Mouse (Mus musculus): ENCODE data around the gene Slc52a3. TPM values are rescaled to one million over a fixed set of nuclear protein-coding genes. Genes with fewer than 3 reads are reported as not detected.
"Not testable (repeated sequence)": the region's sequence is repeated elsewhere in the genome, so short reads cannot be mapped to it uniquely, and the experiment has no call there.

Gene Slc52a3
- polyA plus RNA-seq, 1 experiment = not detected

DNA sequence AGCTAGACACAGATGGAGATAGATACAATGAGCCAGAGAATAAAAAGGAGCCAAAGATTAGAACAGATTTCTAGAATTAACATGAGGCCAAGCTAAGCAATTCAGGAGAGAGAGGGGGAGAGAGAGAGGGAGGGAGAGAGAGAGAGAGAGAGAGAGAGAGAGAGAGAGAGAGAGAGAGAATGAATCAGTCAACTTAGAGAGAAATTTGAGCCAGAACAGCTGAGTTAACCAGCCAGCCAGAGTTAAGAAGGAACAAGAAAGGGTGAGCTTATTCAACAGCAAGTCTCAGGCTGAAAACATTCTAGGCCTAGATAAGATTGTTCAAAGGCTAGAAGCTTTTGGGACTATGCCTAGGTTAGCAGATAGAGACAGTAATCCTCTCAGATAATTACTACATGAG is 13.8 kb upstream of the Slc52a3 start:
- Histone ChIP-seq H3K4me1 (ENCODE audit: control insufficient read depth, insufficient read depth, insufficient read length, low read length) (peaks cover 18% of the 10 kb centered on the region), H3K27ac (replicated peaks; ENCODE audit: low read depth, low read length) (no peak overlapping the region), H3K4me3 (ENCODE audit: insufficient read depth, low read depth, low read length) (no peak overlapping the region)

DNA sequence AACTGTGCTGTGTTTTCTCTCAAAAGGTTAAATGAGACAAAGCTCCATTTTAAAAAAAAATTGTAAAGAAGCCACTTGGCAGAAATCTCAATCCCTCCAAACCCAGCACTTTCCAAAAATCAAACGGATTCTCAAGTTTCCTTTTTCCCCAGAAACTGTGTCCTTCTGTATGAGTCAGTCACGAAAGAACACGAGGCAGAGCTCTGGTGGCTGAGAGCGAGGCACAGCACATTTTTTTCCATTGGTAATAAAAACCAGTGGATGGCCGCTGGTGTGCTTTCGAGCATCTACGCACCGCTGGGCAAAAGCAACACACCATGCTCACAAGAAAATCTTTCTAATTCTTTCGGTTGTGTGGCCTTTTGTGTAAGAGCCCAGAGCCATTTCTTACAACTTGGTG is 12.3 kb upstream of the Slc52a3 start:
- Histone ChIP-seq H3K27ac (replicated peaks; ENCODE audit: low read depth, low read length) (no peak overlapping the region), H3K4me1 (ENCODE audit: control insufficient read depth, insufficient read depth, insufficient read length, low read length) (peaks cover 6% of the 10 kb centered on the region)

DNA sequence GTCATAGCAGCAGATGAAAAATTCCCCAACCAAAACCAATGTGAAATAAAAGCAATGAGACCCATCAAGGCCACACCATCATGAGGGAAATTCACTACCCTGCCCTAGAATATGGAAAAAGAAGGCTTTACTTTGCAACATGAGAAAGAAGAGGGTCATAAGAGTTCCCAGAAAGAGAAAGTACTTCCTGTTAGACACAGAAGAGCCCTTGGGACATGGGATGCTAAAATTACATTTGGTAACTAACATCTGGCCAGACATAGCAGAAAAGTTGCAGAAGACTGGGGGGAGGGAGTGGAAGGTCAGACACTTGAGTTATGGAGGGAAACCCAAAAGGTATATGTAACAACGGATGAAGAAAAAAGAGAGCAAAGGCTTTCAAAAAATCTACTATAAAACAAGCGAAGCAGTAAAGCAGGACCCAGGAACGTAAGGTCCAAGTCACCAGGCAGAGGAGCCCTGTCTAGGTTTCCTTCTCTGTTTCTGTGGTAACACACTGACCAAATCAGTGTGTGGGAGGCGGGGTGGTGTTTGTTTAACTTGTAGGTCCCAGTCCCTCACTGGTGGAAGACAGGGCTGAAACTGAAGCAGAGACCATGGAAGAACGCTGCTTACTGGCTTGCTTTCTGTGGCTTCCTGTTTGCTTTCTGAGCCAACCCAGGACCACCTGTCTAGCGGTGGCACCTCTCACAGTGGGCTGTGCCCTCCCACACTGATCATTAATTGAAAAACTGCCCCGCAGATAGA is 10.7 kb upstream of the Slc52a3 start:
- no peak overlapping the region for H3K27ac ChIP-seq (replicated peaks; ENCODE audit: low read depth, low read length)
- no peak overlapping the region for H3K4me3 ChIP-seq (ENCODE audit: insufficient read depth, low read depth, low read length)

More for the DNA sequence above, 12.3 kb upstream of the Slc52a3 start:
- H3K4me3 ChIP-seq (ENCODE audit: insufficient read depth, low read depth, low read length) = no peak overlapping the region

DNA sequence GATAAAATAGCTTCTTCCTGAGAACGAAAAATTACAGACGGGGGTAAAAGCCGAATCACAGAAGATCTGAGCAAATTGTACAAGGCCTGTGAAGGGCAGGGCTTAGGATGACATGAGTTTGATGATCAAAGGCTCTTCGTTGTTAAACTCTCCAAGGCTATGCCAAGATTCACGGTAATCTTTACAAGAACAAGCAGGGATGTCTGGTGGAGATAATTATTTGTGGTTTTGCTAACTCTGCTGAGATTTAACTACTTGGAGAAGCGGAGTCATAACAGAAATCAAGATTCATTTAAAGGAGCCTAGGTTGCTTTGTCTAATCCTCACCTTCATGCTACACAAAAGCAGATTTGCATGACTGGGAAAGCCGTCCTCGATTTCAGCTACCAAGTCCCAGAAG is 9.4 kb upstream of the Slc52a3 start:
- Histone ChIP-seq H3K4me1 (ENCODE audit: control insufficient read depth, insufficient read depth, insufficient read length, low read length) (no peaks in the 10 kb centered on the region), H3K27ac (replicated peaks; ENCODE audit: low read depth, low read length) (no peak overlapping the region), H3K4me3 (ENCODE audit: insufficient read depth, low read depth, low read length) (no peak overlapping the region)

More for the DNA sequence above, 10.7 kb upstream of the Slc52a3 start:
- H3K4me1 ChIP-seq (ENCODE audit: control insufficient read depth, insufficient read depth, insufficient read length, low read length) = no peaks in the 10 kb centered on the region

DNA sequence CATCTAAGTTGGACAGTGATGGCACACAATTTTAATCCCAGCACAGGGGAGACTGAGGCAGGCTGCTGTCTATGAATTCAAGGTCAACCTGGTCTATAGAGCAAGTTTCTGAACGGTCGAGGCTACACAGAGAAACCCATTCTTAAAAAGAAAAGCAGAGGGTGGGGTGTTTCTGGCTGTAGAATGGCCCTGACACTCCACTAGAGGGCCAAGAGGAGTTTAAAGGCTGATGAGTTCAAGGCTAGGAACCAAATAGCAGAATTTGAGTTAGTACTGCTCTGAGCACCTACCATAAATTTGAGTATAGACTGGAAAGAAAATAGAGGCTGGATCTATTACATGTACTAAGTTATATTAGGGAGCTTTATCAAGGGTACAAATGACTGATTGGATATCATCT is 7.3 kb upstream of the Slc52a3 start:
- Histone ChIP-seq H3K27ac (replicated peaks; ENCODE audit: low read depth, low read length) (no peak overlapping the region), H3K4me3 (ENCODE audit: insufficient read depth, low read depth, low read length) (no peak overlapping the region), H3K4me1 (ENCODE audit: control insufficient read depth, insufficient read depth, insufficient read length, low read length) (no peaks in the 10 kb centered on the region)

DNA sequence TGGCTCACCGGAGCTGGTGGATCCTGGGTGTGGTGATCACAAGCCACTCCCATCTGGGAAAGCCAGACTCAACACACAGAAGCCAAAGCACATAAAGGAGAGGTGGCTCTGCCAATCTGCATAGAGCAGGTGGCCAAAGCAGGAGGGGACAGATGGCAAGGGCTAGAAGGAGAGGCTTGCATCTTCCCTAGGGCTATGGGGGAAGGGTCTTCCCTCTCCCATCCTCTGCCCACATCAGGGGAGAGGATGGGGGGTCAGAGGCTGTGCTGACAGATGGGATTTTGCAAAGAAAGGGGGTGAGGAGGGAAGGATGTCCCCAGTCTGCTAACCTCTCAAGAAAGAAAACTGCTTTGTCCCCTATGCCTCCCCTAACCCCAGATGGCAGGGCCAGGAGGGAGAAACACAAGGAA is 5.3 kb upstream of the Slc52a3 start:
- no peak overlapping the region for H3K27ac ChIP-seq (replicated peaks; ENCODE audit: low read depth, low read length)
- no peaks in the 10 kb centered on the region for H3K4me1 ChIP-seq (ENCODE audit: control insufficient read depth, insufficient read depth, insufficient read length, low read length)

DNA sequence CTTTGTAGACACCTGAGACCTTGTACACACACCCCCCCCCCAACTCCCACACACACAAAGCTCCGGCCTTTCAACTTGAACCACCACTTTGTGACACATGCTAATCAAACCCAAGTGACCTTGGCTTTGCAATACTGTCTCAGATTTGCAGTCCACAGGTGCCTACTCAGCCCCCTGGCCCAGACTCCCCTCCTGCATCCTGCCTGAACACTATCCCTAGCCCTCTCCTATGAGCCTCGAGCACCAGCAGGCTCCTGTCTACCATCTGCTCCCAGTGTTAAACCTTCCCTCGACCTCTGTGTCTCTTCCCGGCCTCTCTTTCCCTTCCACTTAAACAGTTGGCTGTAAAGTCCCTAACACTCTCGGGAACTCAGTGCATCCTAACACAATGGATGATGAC is 4.9 kb upstream of the Slc52a3 start:
- no peak overlapping the region for H3K4me3 ChIP-seq (ENCODE audit: insufficient read depth, low read depth, low read length)
- H3K27ac ChIP-seq (replicated peaks; ENCODE audit: low read depth, low read length) = no peak overlapping the region
- no peaks in the 10 kb centered on the region for H3K4me1 ChIP-seq (ENCODE audit: control insufficient read depth, insufficient read depth, insufficient read length, low read length)

More for the DNA sequence above, 5.3 kb upstream of the Slc52a3 start:
- no peak overlapping the region for H3K4me3 ChIP-seq (ENCODE audit: insufficient read depth, low read depth, low read length)

DNA sequence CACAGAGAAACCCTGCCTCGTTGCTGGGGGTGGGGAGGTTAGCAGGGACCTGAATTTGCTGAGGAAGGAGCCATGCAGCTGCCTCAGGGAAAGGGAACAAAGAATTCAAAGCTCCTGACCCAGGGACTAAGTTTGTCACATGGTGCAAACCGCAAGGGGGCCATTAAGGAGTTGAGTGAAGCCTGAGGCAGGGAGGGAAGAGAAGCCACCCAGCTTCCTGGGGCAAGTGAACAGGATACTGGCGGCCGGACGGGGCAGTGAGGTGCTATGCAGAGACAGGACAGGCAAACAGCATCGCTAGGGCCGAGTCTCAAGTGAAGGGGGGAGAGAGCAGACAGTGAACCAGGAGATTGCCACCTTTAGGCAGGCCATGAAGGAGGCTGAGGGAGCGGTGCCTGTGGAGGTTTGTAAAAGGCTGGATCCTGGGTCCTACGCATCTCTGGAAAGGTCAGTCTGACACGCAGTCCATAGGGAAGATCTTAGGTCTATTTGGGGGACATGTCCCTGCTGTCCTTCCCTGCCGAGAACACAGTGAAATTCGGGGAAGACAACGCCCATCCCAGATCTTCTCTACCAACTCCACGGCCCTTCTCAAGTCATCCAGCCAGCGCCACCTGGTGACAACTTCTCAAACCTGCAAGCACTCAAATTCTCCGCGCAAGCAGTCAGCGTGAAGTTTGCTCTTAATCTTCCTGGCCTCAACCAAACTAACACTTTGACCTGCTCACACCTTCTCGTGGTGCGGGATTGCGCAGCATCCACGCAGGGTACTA is 1.8 kb upstream of the Slc52a3 start:
- 0 out of 2 replicates have a peak overlapping the region, but pooled peaks have one; percentile 19 for H3K4me3 ChIP-seq (ENCODE audit: insufficient read depth, low read depth, low read length)
- no peaks in the 10 kb centered on the region for H3K4me1 ChIP-seq (ENCODE audit: control insufficient read depth, insufficient read depth, insufficient read length, low read length)
- H3K27ac ChIP-seq (replicated peaks; ENCODE audit: low read depth, low read length) = no peak overlapping the region

DNA sequence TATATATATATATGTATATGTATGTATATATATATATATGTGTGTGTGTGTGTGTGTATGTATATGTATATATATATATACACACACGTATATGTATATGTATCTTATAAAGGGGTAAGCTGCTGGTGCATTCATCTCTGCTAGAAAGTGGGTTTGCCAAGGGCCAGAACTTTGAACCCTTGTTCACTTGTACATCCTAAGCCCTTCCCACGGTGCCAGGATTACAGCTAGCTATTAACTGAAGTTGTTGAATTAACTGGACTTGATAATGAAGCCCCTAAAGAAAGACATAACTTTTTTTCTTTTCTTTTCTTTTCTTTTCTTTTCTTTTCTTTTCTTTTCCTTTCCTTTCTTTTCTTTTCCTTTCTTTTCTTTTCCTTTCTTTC is 872 bp downstream of the Slc52a3 start:
- H3K4me1 ChIP-seq (ENCODE audit: control insufficient read depth, insufficient read depth, insufficient read length, low read length); H3K27ac ChIP-seq (replicated peaks; ENCODE audit: low read depth, low read length); H3K4me3 ChIP-seq (ENCODE audit: insufficient read depth, low read depth, low read length): not testable (repeated sequence)

DNA sequence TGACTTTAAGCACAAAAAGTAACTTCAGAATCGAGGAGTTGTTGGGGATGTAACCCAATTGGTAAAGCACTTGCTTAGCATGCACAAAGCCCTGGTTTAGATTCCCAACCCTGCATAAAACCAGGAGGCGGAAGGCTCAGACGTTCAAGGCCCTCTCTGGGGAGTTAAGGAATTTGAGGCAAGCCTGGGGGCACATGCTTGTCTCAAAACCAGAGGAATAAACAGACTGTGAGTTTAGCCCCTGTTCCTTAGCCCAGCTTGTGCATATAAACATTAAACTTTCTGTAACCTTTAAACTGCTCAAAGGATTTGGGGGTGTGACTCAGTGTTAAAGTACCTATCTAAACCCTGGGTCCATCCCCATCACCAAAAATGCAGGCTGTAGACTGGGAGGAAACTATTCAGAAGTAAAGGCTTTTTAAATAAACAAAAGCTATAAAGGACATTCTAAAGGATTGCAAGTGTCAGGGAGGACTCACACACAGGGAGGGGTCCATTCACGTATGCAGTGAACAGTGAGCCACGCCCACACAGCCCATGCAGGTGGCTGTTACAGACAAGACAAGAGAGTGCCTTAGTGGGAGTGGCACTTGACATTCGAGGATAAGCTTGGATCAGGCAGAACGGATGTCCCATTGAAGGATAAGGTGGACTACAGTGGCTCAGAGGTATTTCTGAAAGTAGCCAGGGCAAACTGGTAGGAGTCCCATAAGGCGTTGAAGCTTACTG is 1.6 kb downstream of the Slc52a3 start:
- H3K4me3 ChIP-seq (ENCODE audit: insufficient read depth, low read depth, low read length) = no peak overlapping the region

DNA sequence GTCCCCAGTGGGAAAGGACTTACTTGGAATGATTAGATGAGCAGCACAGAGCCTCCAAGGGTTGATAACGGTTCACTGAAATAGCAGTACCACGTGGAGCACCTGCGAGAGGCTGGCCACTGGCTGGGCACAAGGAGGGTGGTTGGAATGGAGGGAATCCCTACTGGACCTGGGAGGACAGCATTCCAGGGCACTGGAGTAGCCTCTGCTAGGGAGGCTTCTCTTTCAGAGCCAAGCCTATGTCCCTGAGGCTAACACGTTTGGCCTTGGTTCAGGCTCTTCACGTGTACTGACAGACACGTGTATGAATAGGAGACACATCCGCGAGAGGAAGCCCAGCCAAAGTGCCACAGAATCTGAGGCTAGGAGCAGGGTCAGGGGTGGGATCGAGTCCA is 2.2 kb downstream of the Slc52a3 start:
- Histone ChIP-seq H3K4me3 (ENCODE audit: insufficient read depth, low read depth, low read length) (no peak overlapping the region), H3K4me1 (ENCODE audit: control insufficient read depth, insufficient read depth, insufficient read length, low read length) (no peaks in the 10 kb centered on the region; the same call in 1 of the 2 replicates), H3K27ac (replicated peaks; ENCODE audit: low read depth, low read length) (no peak overlapping the region)

More for the DNA sequence above, 1.6 kb downstream of the Slc52a3 start:
- Histone ChIP-seq H3K4me1 (ENCODE audit: control insufficient read depth, insufficient read depth, insufficient read length, low read length) (no peaks in the 10 kb centered on the region; the same call in 1 of the 2 replicates), H3K27ac (replicated peaks; ENCODE audit: low read depth, low read length) (no peak overlapping the region)

DNA sequence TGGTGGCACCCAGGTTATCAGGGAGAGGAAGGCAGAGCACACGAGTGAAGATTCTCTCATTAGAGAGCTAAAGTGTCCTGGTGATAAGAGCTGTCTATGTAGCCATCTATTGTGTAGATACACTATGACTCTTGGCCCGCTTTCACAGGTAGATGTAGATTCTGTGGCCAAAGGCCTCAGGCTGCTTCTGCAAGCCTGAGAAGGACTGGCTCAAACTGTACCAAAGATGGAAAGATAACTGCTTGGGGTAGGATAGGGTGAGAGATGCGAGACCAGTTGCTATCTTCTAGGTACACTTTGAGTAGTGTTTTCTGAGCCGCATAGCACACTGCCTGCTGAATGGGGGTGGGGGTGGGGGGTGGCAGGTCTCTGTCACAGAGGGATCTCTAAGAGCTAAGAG is 2.6 kb downstream of the Slc52a3 start:
- H3K27ac ChIP-seq (replicated peaks; ENCODE audit: low read depth, low read length) = no peak overlapping the region
- no peak overlapping the region for H3K4me3 ChIP-seq (ENCODE audit: insufficient read depth, low read depth, low read length)
- no peaks in the 10 kb centered on the region; the same call in 1 of the 2 replicates for H3K4me1 ChIP-seq (ENCODE audit: control insufficient read depth, insufficient read depth, insufficient read length, low read length)

DNA sequence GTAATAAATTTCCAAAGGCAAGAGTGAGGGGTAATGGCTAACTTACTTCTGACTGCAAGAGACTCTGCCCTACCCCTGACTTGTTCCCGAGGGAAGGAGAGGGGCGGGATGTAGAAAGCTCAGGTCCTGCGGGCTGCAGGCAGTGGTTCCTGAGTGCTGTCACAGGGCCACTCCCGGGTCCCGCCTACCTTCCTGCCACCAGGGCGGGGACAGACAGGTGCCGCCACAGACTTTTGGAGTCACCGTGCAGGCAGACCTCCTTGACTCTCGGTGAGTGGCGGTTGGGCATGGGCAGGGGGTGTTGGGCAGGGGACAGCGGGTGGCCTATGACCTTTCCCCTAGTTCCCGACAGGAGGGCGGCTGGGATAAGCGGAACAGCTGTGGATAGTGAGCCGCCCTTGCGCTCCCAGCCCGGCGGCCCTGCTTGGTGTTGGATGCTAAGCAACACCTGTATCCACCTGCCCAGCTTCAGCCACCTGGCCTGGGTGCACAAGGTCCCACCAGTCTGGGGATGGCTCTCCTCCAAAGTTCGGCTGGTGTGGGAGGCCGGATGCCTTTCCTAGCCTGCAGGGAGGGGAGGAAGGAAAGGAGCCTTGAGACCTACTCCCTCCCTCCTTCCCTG is 3.5 kb downstream of the Slc52a3 start:
- Histone ChIP-seq H3K4me3 (ENCODE audit: insufficient read depth, low read depth, low read length) (no peak overlapping the region), H3K27ac (replicated peaks; ENCODE audit: low read depth, low read length) (no peak overlapping the region)

DNA sequence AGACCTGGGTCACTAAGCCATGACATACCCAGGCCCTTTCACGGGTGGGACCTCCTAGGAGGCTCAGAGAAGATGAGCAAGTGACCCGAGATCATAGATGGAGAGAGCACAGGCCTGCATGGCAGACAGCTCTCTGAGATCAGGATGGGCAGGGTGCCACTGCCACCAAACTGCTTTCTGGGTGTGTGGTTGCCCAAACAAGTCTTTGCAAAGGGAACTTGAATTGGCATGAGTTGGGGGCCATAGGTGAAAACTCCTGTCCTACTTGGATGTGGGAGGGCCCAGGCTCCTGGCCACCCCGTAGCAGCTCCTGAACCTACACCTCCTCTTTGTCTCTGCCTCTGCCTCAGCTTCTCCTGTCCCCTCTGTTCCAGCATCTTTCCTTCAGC is 4.0 kb downstream of the Slc52a3 start:
- no peaks in the 10 kb centered on the region; the same call in 1 of the 2 replicates for H3K4me1 ChIP-seq (ENCODE audit: control insufficient read depth, insufficient read depth, insufficient read length, low read length)
- no peak overlapping the region for H3K4me3 ChIP-seq (ENCODE audit: insufficient read depth, low read depth, low read length)

More for the DNA sequence above, 3.5 kb downstream of the Slc52a3 start:
- no peaks in the 10 kb centered on the region; the same call in 1 of the 2 replicates for H3K4me1 ChIP-seq (ENCODE audit: control insufficient read depth, insufficient read depth, insufficient read length, low read length)

DNA sequence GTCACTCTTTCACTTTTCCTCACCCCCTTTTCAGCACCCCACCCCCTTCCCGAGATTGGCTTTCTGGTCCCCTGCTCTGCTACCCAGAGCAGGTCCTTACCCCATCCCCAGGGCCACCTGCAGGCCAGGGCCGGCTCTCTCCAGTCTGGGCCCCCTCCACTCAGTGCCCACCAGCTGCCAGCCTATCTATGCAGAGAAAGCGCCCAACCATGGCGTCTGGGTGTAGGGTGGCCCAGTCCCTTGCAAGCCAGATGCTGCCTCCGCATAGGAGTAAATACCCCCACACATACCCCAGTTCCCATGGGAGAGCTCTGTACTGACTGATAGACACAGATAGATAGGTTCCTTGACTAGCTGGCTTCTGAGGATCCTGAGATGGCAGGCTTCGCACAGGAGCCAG is 4.4 kb downstream of the Slc52a3 start:
- Histone ChIP-seq H3K4me3 (ENCODE audit: insufficient read depth, low read depth, low read length) (no peak overlapping the region), H3K27ac (replicated peaks; ENCODE audit: low read depth, low read length) (no peak overlapping the region), H3K4me1 (ENCODE audit: control insufficient read depth, insufficient read depth, insufficient read length, low read length) (no peaks in the 10 kb centered on the region; the same call in 1 of the 2 replicates)

More for the DNA sequence above, 4.0 kb downstream of the Slc52a3 start:
- no peak overlapping the region for H3K27ac ChIP-seq (replicated peaks; ENCODE audit: low read depth, low read length)

All from brown adipose tissue, adult 24 weeks (tissue).